Mouse (Mus musculus) fibroblast of lung, adult 2 months (primary cell): ENCODE measurements at regions not wholly inside any gene's neighbourhood (a gene's known extent, or its start where the extent isn't known, plus 50 kb on each side); places are given as distances from the start of the nearest gene placed in this dataset.

ENCODE experiments used
- DNase-seq: peaks from one replicate; pipeline ENCODE4 v3.0.0-alpha.2; 2011; ENCODE audit warnings: low read depth

GRCm38 (mm10) chr10:122194139-122194538, 97.0 kb upstream of the Rxylt1 start:
- DNase-seq = no peak

GRCm38 (mm10) chr10:122193343-122193742, 96.2 kb upstream of the Rxylt1 start:
- no peak for DNase-seq

GRCm38 (mm10) chr10:122185152-122185745, 88.1 kb upstream of the Rxylt1 start:
- no peak for DNase-seq

GRCm38 (mm10) chr10:122183025-122183424, 85.9 kb upstream of the Rxylt1 start:
- peak; percentile 47 for DNase-seq

GRCm38 (mm10) chr10:122149038-122149437, 51.9 kb upstream of the Rxylt1 start:
- no peak for DNase-seq

GRCm38 (mm10) chr10:122148609-122149008, 51.4 kb upstream of the Rxylt1 start:
- DNase-seq = no peak
